Mouse (Mus musculus): ENCODE results near the gene Prdx1.

DNA sequence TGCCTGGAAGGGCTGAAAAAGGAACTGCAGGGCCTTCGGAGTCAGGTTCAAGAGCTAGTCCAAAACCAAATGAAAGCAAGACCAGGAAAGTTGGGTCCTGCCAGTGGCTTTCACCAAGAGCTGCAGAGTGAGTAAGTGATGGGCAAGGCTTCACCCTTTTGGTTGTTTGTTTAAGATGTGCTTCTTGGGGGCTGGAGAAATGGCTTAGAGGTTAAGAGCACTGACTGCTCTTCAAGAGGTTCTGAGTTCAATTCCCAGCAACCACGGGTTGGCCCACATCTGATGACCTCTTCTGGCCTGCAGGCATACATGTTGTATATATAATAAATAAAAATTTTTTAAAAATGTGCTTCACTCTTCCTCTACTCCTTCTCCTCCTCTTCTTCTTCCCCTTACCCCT lies 24.8 kb downstream of the Prdx1 start:
- no peak for TF ChIP-seq CTCF (IDR thresholded peaks at IDR 0.05; ENCODE audit: extremely low read depth, insufficient read length, insufficient replicate concordance, low read depth, low read length)
- TF ChIP-seq POLR2A (IDR thresholded peaks at IDR 0.05; ENCODE audit: low read depth, low read length) = no peak

Measured in small intestine, adult 2 months (tissue).